Mouse (Mus musculus) heart, adult 9 months (tissue): Measurements from ENCODE around the gene Actb.

Source experiments
- DNase-seq, 2 experiments: peaks; one replicate each; pipeline ENCODE4 v3.0.0; 2022; ENCODE audit warnings: low spot score in 2 of 2

The Actb gene

DNA sequence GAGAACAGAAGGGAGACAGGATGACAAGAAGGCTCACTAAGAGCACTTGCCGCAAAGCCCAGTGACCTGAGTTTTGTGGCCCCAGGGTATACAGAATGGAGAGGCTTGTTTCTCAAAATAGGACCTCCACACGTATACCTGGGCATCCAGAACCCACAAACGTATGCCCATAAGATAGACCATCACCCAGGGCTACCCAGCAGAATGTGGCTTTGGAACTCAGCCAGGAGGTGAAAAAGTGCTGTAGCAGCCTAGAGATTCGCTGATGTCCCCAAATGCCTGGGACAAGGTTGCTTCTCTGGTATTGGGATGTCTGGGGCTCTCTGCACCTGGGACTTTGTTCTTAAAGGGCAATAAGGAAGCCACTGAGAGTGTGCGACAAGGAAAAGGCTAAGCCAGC, 15.7 kb upstream of the Actb start:
- DNase-seq: no peak

DNA sequence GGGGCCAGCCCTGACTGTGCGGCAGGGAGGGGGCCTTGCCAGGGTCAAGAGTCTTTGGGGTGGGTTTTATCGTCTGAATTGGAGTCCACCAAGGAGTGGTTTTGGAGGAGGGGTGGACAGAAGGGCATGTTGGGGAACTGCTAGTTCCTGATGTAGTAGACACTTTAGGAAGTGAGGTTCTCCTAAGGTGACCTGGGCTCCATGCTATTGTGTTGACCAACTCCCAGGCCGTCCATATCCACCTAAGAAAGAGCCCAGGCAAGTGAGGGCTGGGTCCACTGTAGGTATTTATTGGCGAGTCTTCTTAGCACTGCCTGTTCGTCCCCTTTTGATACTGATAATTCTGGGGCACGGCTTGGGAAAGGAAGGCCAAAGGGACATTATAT, 14.5 kb upstream of the Actb start:
- DNase-seq: no peak

DNA sequence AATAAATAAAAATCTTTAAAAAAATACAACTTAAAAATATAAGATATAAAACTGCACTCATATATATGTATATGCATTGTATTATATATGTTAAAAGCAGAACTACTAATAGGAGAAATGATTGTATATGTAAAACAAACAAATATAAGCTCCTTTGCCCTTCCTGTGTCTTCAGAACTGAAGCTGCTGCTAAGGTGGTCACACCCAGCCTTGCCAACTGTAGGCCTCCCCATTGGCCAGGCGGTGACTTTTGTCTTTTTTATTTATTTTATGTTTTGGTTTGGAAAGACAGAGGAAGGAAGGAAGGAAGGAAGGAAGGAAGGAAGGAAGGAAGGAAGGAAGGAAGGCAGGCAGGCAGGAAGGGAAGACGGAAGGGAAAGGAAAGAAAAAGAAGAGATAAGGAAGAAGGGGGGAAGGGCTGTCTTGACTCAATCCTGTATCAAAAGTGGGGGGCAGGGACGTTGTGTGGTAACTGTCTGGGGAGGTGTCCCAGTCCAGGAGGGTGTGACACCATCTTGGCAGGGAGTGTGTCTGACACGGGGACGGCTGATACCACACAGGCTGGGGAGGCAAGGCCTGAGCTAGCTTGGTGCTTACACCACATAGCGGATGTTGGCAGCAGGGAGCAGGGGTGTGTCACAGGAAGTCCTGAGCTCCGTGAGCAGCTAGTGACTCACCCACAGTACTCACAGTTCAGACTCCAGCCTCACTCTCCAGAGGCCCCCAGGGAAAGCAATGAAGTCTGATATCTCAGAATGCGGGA, 13.9 kb upstream of the Actb start:
- DNase-seq: peak; percentile 93 to 94

GRCm38 (mm10) chr5:142917402-142917801, 10.8 kb upstream of the Actb start:
- no peak for DNase-seq

GRCm38 (mm10) chr5:142916593-142916992, 10.0 kb upstream of the Actb start:
- DNase-seq: peak in 1 of 2 experiments; percentile 39

DNA sequence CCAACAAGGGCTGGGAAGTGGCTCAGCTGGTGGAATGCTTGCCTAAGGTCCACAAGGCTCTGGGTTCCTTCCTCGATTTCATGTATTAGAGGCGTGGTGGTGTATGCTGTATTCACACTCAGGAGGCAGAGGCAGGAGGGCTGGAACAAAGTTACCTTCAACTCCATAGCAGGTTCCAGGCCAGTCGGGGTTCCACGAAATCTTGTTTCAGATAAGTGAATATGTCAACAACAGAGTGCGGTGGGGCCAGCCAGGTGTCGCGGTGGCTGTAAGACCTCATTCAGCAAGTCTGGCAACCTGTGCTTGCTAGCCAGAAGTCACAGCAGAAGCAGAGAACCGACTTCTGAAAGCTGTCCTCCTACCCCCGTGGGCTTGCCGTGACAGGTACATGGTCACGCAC, 8.7 kb upstream of the Actb start:
- no peak for DNase-seq

DNA sequence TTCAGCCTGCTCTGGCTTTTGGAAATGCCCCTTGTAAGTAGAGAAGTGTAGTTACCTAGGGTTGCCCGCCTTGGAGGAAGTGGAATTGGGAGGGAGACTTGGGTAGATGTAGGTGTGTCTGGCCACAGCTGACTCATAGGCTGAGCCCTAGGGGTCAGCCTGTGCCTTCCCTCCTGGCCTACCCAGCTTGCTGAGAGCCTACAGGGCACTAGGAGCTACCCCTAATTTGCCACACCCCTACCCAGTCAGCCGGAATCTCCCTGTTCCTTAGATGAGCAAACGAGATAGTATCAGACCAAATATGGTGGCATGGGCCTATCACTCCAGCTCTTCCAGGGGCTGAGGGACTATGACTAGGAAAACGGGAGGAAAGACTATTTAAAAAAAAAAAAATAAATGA, 6.2 kb upstream of the Actb start:
- no peak for DNase-seq

DNA sequence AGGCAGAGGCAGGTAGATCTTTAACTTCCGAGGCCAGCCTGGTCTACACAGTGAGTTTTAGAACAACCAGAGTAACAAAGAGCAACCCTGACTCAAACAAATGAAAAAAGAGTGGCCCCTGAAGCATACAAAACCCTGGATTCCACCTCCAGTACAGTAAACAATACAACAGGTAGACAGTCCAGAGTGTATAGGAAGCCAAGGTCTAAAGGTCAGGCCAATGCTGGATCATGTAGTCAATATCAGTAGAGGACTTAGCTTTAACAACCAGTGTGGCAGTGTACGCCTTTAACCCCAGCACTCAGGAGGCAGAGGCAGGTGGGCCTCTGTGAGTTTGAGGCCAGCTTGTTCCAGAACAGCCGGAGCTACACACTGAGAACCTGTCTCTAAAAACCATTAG, 5.8 kb upstream of the Actb start:
- no peak for DNase-seq

DNA sequence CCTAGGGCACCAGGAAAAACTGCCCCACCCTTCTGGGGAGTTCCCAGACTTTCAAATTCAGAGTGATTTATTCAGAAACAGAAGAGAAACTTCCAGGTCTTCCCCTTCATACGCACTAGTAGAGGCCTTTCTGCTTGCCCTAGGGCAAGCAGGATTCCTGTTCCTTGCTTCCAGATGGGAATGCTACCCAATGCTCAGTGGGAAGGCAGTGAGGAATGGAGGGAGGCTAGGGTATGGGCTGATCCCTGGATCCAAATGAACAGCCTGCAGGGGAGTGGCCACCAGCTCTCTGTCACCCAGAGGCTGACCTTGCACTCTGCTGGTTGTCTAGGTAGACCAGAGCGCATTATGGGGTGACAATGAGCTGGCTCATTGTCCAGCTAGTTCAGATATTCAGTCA, 5.1 kb upstream of the Actb start:
- no peak for DNase-seq

DNA sequence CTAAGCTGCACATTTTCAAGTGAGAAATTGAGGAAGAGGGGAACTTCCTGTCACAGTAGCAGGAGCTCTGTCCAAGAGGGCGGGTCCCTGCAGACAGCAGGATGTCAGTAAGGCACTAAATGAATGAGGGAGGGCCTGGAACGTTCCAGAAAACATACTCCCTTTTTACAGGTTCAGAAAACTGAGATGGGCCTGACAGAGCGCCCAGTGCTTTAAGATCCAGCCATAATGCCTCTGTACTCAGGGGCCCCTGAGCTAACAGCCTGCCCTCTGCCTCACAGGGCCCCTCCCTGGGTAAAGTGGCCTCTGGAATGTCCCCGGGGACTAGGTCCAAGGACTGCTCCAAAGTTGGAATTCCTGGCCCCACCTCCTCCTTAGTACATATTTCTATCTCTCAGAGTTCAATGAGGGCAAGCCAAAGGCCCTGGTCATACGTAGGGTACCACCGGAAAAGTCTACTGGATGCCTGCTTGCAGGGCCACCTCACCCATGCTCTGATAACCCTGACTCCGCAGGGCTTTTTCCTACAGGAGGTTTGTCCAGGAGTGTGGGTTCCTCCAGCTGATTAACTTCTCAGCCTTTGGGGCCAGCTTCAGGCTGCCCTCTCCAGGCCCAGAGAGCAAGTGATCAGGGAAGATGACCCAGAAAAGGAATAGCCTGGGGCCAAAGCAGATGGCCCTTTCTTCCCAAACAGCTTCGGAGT, 3.2 kb upstream of the Actb start:
- DNase-seq: peak; percentile 83 to 85

DNA sequence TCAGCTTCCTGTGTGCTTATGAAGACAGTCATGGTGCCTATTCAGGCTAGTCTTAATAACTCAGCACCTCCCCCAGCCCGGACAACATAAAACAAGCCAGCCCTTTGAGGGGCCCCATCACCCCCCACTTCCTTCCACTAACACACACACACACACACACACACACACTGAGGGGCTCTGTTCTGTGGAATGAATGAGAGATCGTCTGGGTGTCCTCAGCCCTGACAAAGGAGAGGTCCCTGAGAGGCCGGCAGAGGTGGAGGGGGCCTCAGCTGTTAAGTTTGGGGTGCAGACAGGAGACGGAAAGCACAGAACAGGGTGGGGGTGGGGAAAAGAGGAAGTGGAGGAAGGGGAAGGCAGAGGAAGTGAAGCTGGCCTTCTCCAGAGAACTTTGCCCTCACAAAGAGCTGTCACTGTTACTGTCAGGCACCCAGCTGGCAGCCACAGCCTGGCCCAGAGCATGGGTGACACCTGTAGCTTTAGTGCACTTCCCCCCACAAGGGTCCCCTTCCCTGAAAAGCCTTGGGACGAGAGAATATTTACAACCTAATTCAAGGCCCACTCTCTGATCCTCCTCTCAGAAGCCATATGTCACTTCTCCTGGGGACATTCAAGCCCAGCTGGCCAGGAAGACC, 2.5 kb upstream of the Actb start:
- DNase-seq: peak in 1 of 2 experiments; percentile 42

- peak; percentile 68 to 71 for DNase-seq
These were observed 1.4 kb upstream of the Actb start for GRCm38 (mm10) chr5:142907803-142908559.

DNA sequence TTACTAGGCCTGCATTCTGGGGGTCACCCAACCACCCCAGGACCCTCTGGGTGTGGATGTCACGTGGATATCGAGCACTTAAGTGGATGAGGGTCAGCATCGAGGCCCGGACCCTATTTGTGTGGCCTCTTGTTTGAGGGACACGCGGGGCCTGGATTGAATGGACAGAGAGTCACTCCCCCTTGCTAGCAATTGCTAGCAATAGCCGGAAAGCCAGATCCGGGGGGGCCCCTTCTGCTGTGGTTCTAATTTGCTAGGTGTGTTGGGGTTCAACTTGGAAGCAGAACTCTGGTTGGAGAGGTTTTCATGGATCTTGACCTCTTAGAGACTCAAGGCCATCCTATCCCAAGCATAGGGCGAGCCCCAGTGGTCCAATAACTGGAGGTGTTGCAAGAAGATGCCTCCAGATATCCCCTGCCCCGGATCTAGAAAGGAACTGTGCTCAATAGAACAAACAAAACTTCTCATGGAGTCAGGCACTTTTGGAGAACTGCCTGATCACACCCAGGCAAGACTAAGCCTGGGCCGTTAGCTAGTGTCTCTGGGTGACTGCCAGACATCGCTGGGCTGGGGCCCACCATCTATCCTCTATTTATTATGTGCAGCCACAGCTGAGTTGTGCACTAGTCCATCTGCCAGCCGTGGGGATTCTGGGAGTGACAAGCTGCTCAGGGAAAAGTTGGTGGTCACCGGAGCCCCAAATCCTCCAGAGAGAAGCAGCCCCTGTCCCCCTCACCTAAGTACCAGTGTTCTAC, 671 bp upstream of the Actb start:
- peak; percentile 67 to 76 for DNase-seq

- peak; percentile 98 to 99 for DNase-seq
These were observed 626 bp downstream of the Actb start for GRCm38 (mm10) chr5:142905725-142906531.

DNA sequence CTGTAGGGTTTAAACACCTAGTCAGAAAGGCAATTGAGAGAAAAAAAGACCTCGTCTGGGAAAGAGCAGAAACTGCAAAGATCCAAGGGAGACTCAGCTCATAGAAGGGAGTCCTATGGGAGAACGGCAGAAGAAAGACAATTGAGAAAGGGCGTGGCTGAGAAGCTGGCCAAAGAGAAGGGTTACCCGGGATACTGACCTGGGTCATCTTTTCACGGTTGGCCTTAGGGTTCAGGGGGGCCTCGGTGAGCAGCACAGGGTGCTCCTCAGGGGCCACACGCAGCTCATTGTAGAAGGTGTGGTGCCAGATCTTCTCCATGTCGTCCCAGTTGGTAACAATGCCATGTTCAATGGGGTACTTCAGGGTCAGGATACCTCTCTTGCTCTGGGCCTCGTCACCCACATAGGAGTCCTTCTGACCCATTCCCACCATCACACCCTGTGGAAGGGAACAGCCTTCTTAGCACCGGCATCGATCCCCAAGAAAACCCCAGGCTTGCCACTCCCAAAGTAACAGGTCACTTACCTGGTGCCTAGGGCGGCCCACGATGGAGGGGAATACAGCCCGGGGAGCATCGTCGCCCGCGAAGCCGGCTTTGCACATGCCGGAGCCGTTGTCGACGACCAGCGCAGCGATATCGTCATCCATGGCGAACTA, 1.4 kb downstream of the Actb start:
- DNase-seq: peak in 1 of 2 experiments; percentile 50

DNA sequence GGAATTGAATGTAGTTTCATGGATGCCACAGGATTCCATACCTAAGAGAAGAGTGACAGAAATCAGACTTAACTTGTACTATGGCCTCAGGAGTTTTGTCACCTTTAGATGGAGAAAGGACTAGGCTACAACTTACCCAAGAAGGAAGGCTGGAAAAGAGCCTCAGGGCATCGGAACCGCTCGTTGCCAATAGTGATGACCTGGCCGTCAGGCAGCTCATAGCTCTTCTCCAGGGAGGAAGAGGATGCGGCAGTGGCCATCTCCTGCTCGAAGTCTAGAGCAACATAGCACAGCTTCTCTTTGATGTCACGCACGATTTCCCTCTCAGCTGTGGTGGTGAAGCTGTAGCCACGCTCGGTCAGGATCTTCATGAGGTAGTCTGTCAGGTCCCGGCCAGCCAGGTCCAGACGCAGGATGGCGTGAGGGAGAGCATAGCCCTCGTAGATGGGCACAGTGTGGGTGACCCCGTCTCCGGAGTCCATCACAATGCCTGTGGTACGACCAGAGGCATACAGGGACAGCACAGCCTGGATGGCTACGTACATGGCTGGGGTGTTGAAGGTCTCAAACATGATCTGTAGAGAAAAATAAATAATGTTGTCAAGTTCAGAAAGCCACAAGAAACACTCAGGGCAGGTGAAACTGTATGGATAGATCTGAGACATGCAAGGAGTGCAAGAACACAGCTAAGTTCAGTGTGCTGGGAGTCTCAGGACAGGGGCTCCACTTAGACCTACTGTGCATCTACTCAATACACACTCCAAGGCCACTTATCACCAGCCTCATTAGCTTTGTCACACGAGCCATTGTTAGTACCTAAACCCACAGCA, 2.1 kb downstream of the Actb start:
- peak in 1 of 2 experiments; percentile 45 for DNase-seq

DNA sequence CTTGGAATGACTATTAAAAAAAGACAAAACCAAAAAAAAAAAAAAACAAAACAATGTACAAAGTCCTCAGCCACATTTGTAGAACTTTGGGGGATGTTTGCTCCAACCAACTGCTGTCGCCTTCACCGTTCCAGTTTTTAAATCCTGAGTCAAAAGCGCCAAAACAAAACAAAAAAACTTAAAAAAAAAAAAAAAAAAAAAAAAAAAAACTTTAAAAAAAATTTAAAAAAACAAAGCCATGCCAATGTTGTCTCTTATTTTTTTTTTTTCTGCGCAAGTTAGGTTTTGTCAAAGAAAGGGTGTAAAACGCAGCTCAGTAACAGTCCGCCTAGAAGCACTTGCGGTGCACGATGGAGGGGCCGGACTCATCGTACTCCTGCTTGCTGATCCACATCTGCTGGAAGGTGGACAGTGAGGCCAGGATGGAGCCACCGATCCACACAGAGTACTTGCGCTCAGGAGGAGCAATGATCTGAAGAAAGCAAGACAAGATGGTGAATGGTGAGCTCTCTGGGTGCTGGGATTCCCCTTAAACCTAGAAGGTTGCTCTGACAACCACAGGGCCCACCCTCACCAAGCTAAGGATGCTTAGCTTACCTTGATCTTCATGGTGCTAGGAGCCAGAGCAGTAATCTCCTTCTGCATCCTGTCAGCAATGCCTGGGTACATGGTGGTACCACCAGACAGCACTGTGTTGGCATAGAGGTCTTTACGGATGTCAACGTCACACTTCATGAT, 2.9 kb downstream of the Actb start:
- peak in 1 of 2 experiments; percentile 21 for DNase-seq
